Mouse (Mus musculus) megakaryocyte, embryonic 14.5 days (primary cell): ENCODE data around the gene Mansc4. TPM values are rescaled to one million over a fixed set of nuclear protein-coding genes. Genes with fewer than 3 reads are reported as not detected.

Experiments used
- H3K27me3 ChIP-seq: replicated peaks from 2 replicates; pipeline ENCODE3; 2012; ENCODE audit warnings: inconsistent platforms
- H3K36me3 ChIP-seq: replicated peaks from 2 replicates; pipeline ENCODE3; 2012; ENCODE audit warnings: low read length, inconsistent platforms, mixed read lengths
- H3K4me1 ChIP-seq: 2 replicates; pipeline ENCODE4 v1.6.1; 2012; ENCODE audit warnings: inconsistent platforms
- H3K4me3 ChIP-seq: replicated peaks from 2 replicates; pipeline ENCODE3; 2012; ENCODE audit warnings: moderate library complexity, mild to moderate bottlenecking, inconsistent platforms
- H3K9me3 ChIP-seq: 2 replicates; pipeline ENCODE4 v1.6.1; 2012; ENCODE audit warnings: inconsistent platforms
- FLI1 ChIP-seq: IDR thresholded peaks from 2 replicates; pipeline ENCODE4 v1.6.1; 2012; ENCODE audit warnings: low read length, inconsistent platforms, mixed read lengths
- GATA1 ChIP-seq: IDR thresholded peaks from 3 replicates; pipeline ENCODE4 v1.6.1; 2012; ENCODE audit warnings: mixed read lengths, low read length, inconsistent platforms, borderline replicate concordance
- polyA plus RNA-seq: library from polyadenylated mRNA; stranded (reverse); fragments of >175 nt; gene quantifications from 2 replicates; pipeline ENCODE4 v1.2.3, GENCODE M21; 2012; ENCODE audit warnings: low replicate concordance; ENCODE audit not compliant: insufficient read depth

Mansc4 gene
- polyA plus RNA-seq, 1 experiment, result not detected

DNA sequence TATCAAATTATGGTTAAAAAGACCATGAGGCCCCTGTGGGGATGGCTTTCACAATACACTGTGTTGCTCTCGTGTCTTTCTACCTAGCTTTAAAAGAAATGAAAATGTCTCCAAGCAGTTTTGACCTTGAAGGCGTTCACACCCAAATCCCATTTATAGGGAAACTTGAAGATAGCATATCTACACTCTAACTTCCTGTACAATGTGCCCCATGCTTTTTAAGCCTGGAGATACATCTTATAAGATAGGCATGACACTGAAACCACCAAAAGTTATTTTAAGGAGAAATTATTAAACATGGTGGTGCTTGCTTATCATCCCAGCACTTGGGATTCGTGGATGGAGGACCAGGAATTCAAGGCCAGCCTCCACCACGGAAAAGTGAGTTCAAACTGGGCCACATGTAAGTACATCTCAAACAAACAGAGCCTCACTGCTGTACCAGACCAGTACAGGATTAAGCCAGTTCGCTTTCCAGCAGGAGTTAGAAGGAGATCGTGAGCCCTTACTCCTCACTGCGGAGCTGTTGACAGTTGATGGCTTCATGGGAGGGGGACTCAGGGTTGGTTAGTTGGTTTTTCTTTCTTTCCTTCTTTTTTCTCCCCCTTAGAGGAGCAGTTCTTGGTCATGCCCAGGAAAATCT, 1.3 kb downstream of the Mansc4 start:
- Histone ChIP-seq H3K36me3 (peaks cover 4% of the 10 kb centered on the region), H3K4me3 (no peak overlapping the region), H3K27me3 (no peaks in the 10 kb centered on the region), H3K9me3 (no peaks in the 10 kb centered on the region), H3K4me1 (peaks cover 16% of the 10 kb centered on the region)
- TF ChIP-seq GATA1 (no peak), FLI1 (no peak)

DNA sequence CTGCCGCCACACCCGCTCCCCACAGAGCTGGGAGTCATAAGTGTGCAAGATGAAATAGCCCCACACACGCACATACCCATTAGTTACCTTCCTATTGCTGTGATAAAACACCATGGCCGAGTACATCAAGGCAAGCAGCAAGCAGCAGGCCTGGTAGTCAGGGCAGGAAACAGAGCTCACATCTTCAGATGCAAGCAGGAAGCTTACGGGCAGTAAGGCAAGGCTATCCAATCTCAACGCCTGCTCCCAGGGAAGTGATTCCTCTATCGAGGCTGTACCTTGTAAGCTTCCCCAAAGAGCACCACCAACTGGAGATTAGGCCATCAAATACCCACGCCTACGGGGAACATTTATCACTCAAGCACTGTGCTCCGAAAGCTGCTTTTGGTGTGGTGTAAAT, 6.9 kb downstream of the Mansc4 start:
- no peaks in the 10 kb centered on the region for H3K27me3 ChIP-seq
- H3K4me3 ChIP-seq, result no peak overlapping the region
- TF ChIP-seq GATA1, result no peak
- peaks cover 14% of the 10 kb centered on the region for H3K36me3 ChIP-seq
- H3K4me1 ChIP-seq, result peaks cover 5% of the 10 kb centered on the region
- no peaks in the 10 kb centered on the region for H3K9me3 ChIP-seq

- no peak for TF ChIP-seq FLI1
- TF ChIP-seq GATA1, result no peak
- Histone ChIP-seq H3K36me3 (peaks cover 34% of the 10 kb centered on the region), H3K9me3 (no peaks in the 10 kb centered on the region)
Measured at GRCm38 (mm10) chr6:147076878-147077277, 10.0 kb downstream of the Mansc4 start.

DNA sequence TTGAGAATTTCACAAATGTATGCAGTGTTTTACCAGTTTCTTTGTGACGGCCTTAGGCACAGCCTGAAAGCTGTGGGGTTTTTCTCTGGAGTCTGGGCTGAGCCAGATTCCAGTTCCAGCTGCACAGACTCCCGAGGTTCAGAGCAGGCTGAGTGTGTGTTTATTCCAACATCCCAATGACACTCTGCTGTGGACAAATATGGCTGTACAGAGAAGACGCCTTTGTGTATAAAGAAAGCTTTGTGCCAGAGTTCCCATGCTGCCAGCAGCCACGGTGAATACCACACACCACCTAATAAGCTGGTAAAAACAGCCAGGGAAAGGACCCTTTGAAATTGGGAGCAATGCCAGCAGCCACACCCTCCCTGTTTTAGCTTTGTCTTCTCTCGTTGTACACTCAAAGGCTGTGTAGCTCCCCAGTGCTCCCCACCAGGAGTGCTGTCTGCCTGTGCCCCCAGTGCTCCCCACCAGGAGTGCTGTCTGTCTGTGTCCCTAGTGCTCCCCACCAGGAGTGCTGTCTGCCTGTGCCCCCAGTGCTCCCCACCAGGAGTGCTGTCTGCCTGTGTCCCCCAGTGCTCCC, 10.9 kb downstream of the Mansc4 start:
- Histone ChIP-seq H3K36me3 (peaks cover 43% of the 10 kb centered on the region), H3K9me3 (no peaks in the 10 kb centered on the region), H3K4me3 (no peak overlapping the region), H3K27me3 (no peaks in the 10 kb centered on the region), H3K4me1 (peaks cover 22% of the 10 kb centered on the region)
- TF ChIP-seq GATA1 (no peak), FLI1 (no peak)

More at GRCm38 (mm10) chr6:147076878-147077277, 10.0 kb downstream of the Mansc4 start:
- Histone ChIP-seq H3K4me1 (peaks cover 15% of the 10 kb centered on the region), H3K27me3 (no peaks in the 10 kb centered on the region), H3K4me3 (no peak overlapping the region)

- no peaks in the 10 kb centered on the region for H3K27me3 ChIP-seq
- no peak overlapping the region for H3K4me3 ChIP-seq
- H3K4me1 ChIP-seq, result no peaks in the 10 kb centered on the region
- no peak for TF ChIP-seq GATA1
- no peak for TF ChIP-seq FLI1
- peaks cover 88% of the 10 kb centered on the region for H3K36me3 ChIP-seq
- no peaks in the 10 kb centered on the region for H3K9me3 ChIP-seq
Measured at GRCm38 (mm10) chr6:147064944-147065261, 21.9 kb downstream of the Mansc4 start.

GRCm38 (mm10) chr6:147064226-147064943, 22.4 kb downstream of the Mansc4 start:
- H3K9me3 ChIP-seq, result no peaks in the 10 kb centered on the region
- TF ChIP-seq FLI1 (no peak), GATA1 (no peak)
- H3K4me3 ChIP-seq, result no peak overlapping the region
- H3K27me3 ChIP-seq, result no peaks in the 10 kb centered on the region
- H3K36me3 ChIP-seq, result peaks cover 87% of the 10 kb centered on the region
- H3K4me1 ChIP-seq, result no peaks in the 10 kb centered on the region

DNA sequence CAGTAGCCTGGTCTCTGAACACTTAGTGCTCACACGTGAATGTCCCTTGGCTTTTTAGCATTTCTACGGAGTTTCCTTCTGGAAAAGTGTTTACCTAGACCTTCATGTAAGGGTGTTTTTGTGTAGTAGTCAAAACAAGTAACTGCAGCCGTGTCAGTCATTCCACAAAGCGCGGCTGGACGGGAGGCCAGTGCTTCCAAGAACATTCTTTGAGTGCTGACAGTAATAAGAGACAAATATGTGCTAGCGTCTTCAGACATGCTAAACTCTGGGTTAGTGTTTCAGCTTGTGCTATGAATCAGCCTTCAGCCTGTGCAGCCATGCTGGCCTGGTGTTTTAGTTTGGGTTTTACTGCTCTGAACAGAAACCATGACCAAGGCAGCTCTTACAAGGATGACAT, 24.1 kb downstream of the Mansc4 start:
- peaks cover 91% of the 10 kb centered on the region for H3K36me3 ChIP-seq
- TF ChIP-seq GATA1 (no peak), FLI1 (no peak)

GRCm38 (mm10) chr6:147062034-147062433, 24.8 kb downstream of the Mansc4 start:
- Histone ChIP-seq H3K27me3 (no peaks in the 10 kb centered on the region), H3K9me3 (no peaks in the 10 kb centered on the region), H3K4me3 (no peak overlapping the region), H3K4me1 (no peaks in the 10 kb centered on the region), H3K36me3 (peaks cover 91% of the 10 kb centered on the region)
- TF ChIP-seq GATA1 (no peak), FLI1 (no peak)

More for the DNA sequence above, 24.1 kb downstream of the Mansc4 start:
- Histone ChIP-seq H3K9me3 (no peaks in the 10 kb centered on the region), H3K4me3 (no peak overlapping the region), H3K27me3 (no peaks in the 10 kb centered on the region), H3K4me1 (no peaks in the 10 kb centered on the region)

- no peaks in the 10 kb centered on the region for H3K4me1 ChIP-seq
- H3K27me3 ChIP-seq, result no peaks in the 10 kb centered on the region
- H3K9me3 ChIP-seq, result no peaks in the 10 kb centered on the region
- peaks cover 91% of the 10 kb centered on the region for H3K36me3 ChIP-seq
- TF ChIP-seq FLI1, result no peak
- no peak for TF ChIP-seq GATA1
- H3K4me3 ChIP-seq, result no peak overlapping the region
Measured at GRCm38 (mm10) chr6:147061630-147062029, 25.2 kb downstream of the Mansc4 start.

DNA sequence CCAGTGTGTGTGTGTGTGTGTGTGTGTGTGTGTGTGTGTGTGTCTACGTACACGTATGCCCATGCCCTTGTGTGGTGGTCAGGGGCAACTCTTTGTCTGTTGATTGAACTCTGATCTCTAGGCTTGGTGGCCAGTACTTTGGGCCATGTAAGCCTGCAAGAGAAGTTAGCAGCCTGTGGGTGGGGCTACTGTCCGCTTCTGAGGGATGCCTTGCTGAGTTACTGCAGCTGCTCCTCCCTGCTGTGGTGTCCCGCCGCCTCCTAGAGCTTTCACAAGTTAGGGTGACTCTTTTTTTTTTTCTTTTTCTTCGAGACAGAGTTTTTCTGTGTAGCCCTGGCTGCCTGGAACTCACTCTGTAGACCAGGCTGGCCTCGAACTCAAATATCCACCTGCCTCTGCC, 27.5 kb downstream of the Mansc4 start:
- TF ChIP-seq FLI1 (no peak), GATA1 (no peak)
- H3K27me3 ChIP-seq, result no peaks in the 10 kb centered on the region
- H3K9me3 ChIP-seq, result no peaks in the 10 kb centered on the region
- peaks cover 97% of the 10 kb centered on the region for H3K36me3 ChIP-seq
- no peak overlapping the region for H3K4me3 ChIP-seq
- no peaks in the 10 kb centered on the region for H3K4me1 ChIP-seq
